Mouse (Mus musculus) CH12.LX (cell line): Measurements from ENCODE around the gene Gpr180. TPM values are rescaled to one million over a fixed set of nuclear protein-coding genes. Genes with fewer than 3 reads are reported as not detected.

Experiments used
- DNase-seq: peaks from one replicate; pipeline ENCODE4 v3.0.0-alpha.2; 2013; ENCODE audit errors: extremely low read depth
- H3K27ac ChIP-seq: 2 replicates; pipeline ENCODE4 v1.5.1; 2012; ENCODE audit warnings: low read depth, mild to moderate bottlenecking, control low read depth, moderate library complexity; ENCODE audit not compliant: insufficient read depth
- H3K27me3 ChIP-seq: replicated peaks from 2 replicates; pipeline ENCODE3; 2012; ENCODE audit warnings: inconsistent platforms
- H3K36me3 ChIP-seq, 2 experiments: replicated peaks in 1 of 2; 2 replicates each; pipeline versions ENCODE3 to v1.6.1; 2012; ENCODE audit warnings: inconsistent platforms in 1 of 2, low read length in 1 of 2, mild to moderate bottlenecking in 1 of 2, mixed read lengths in 1 of 2, moderate library complexity in 1 of 2; ENCODE audit not compliant: control insufficient read depth in 1 of 2, insufficient read depth in 1 of 2
- H3K4me1 ChIP-seq, 2 experiments: 2 replicates each; pipeline ENCODE4 v1.6.1; 2012; ENCODE audit warnings: inconsistent platforms in 1 of 2, moderate library complexity in 1 of 2; ENCODE audit not compliant: insufficient read depth in 2 of 2, control insufficient read depth in 1 of 2
- H3K4me2 ChIP-seq: 2 replicates; pipeline ENCODE4 v1.6.1; 2012; ENCODE audit warnings: low read depth, mild to moderate bottlenecking, control low read depth; ENCODE audit not compliant: poor library complexity, insufficient read depth, severe bottlenecking
- H3K4me3 ChIP-seq, 3 experiments: fragments of 150-350 bp in 1 of 3; sonication (generic) in 1 of 3; replicated peaks in 1 of 3; 2 replicates each; pipeline versions ENCODE3 to v1.5.1; 2011 to 2012; ENCODE audit warnings: low read depth in 2 of 3, low read length in 2 of 3, mild to moderate bottlenecking in 2 of 3, moderate library complexity in 2 of 3, control low read depth in 1 of 3, improper control_type of control experiment in 1 of 3, inconsistent platforms in 1 of 3, mixed read lengths in 1 of 3; ENCODE audit not compliant: poor library complexity in 1 of 3
- H3K79me2 ChIP-seq: replicated peaks from 2 replicates; pipeline ENCODE4 v1.6.1; 2012; ENCODE audit warnings: mild to moderate bottlenecking, moderate library complexity; ENCODE audit not compliant: control insufficient read depth, poor library complexity, insufficient read depth, severe bottlenecking; ENCODE audit errors: extremely low read depth
- H3K9ac ChIP-seq: 2 replicates; pipeline ENCODE4 v1.6.1; 2012; ENCODE audit warnings: low read depth, mild to moderate bottlenecking, control low read depth, moderate library complexity; ENCODE audit not compliant: insufficient read depth
- H3K9me3 ChIP-seq: replicated peaks from 2 replicates; pipeline ENCODE3; 2012; ENCODE audit warnings: low read length, inconsistent platforms, mixed read lengths
- BHLHE40 ChIP-seq: IDR thresholded peaks from 2 replicates; pipeline ENCODE4 v1.6.1; 2011; ENCODE audit warnings: mild to moderate bottlenecking, low read depth, low read length, improper control_type of control experiment
- E2F4 ChIP-seq: IDR thresholded peaks from 2 replicates; pipeline ENCODE4 v1.6.1; 2011; ENCODE audit warnings: low read depth, low read length, improper control_type of control experiment; ENCODE audit not compliant: insufficient replicate concordance
- GABPA ChIP-seq: IDR thresholded peaks from 2 replicates; pipeline ENCODE4 v1.6.1; 2012; ENCODE audit warnings: low read depth, low read length, improper control_type of control experiment, inconsistent platforms; ENCODE audit not compliant: insufficient replicate concordance
- HCFC1 ChIP-seq: IDR thresholded peaks from 2 replicates; pipeline ENCODE4 v1.6.1; 2012; ENCODE audit warnings: low read depth, mild to moderate bottlenecking, inconsistent platforms, low read length, improper control_type of control experiment
- IRF4 ChIP-seq: IDR thresholded peaks from 2 replicates; pipeline ENCODE4 v1.6.1; 2014; ENCODE audit warnings: low read depth, mild to moderate bottlenecking, inconsistent platforms, low read length, improper control_type of control experiment
- JUN ChIP-seq: IDR thresholded peaks from 2 replicates; pipeline ENCODE4 v1.6.1; 2011; ENCODE audit warnings: low read depth, mild to moderate bottlenecking, low read length, improper control_type of control experiment, moderate library complexity; ENCODE audit not compliant: insufficient read depth
- KAT2A ChIP-seq: IDR thresholded peaks from 2 replicates; pipeline ENCODE4 v1.6.1; 2012; ENCODE audit warnings: low read length, improper control_type of control experiment, inconsistent platforms; ENCODE audit not compliant: insufficient replicate concordance
- MAX ChIP-seq: IDR thresholded peaks from 2 replicates; pipeline ENCODE4 v1.6.1; 2011; ENCODE audit warnings: low read length, improper control_type of control experiment
- MEF2A ChIP-seq: IDR thresholded peaks from 2 replicates; pipeline ENCODE4 v1.6.1; 2014; ENCODE audit warnings: low read depth, mild to moderate bottlenecking, inconsistent platforms, low read length, improper control_type of control experiment, borderline replicate concordance
- MXI1 ChIP-seq: IDR thresholded peaks from 2 replicates; pipeline ENCODE4 v1.6.1; 2011; ENCODE audit warnings: mild to moderate bottlenecking, low read depth, low read length, improper control_type of control experiment
- NELFE ChIP-seq: IDR thresholded peaks from 2 replicates; pipeline ENCODE4 v1.6.1; 2011; ENCODE audit warnings: low read depth, low read length, improper control_type of control experiment
- POLR2AphosphoS2 ChIP-seq: IDR thresholded peaks from 2 replicates; pipeline ENCODE4 v1.6.1; 2011; ENCODE audit warnings: low read depth, low read length, improper control_type of control experiment
- RCOR1 ChIP-seq: conservative IDR thresholded peaks from 2 replicates; pipeline ENCODE4 v1.6.1; 2012; ENCODE audit warnings: low read depth, mild to moderate bottlenecking, inconsistent platforms, low read length, improper control_type of control experiment
- SMC3 ChIP-seq: IDR thresholded peaks from 2 replicates; pipeline ENCODE4 v1.6.1; 2011; ENCODE audit warnings: low read depth, low read length, improper control_type of control experiment
- TCF12 ChIP-seq: IDR thresholded peaks from 2 replicates; pipeline ENCODE4 v1.6.1; 2014; ENCODE audit warnings: low read depth, mild to moderate bottlenecking, inconsistent platforms, low read length, improper control_type of control experiment
- ZKSCAN1 ChIP-seq: IDR thresholded peaks from 2 replicates; pipeline ENCODE4 v1.6.1; 2012; ENCODE audit warnings: low read depth, inconsistent platforms, low read length, improper control_type of control experiment, borderline replicate concordance
- dilution Hi-C: fragments of 300-500 bp; cut with MboI; formaldehyde crosslinking; loops from 2 replicates; pipeline ENCODE4 v1.14.3; 2020; ENCODE audit warnings: low sequenced_read_pairs; ENCODE audit not compliant: extremely low pct_unique_long_range_greater_than_20kb, extremely low pct_ligation_motif_present
- in situ Hi-C: fragments of 300-500 bp; cut with MboI; formaldehyde crosslinking; loops from 3 replicates; pipeline ENCODE4 v1.14.3; 2019; ENCODE audit warnings: low sequenced_read_pairs, low pct_ligation_motif_present, low pct_unique_long_range_greater_than_20kb, mixed read lengths
- polyA plus RNA-seq: library from polyadenylated mRNA; unstranded; fragments of >175 nt; gene quantifications from 2 replicates; pipeline ENCODE4 v1.2.1, GENCODE M21; 2012; ENCODE audit warnings: low read depth; ENCODE audit not compliant: insufficient read length
- total RNA-seq, 2 experiments: library from RNA; depleted of rRNA; stranded (reverse); fragments of 300-350 nt in 1 of 2; fragments of >200 nt in 1 of 2; gene quantifications; 2 replicates each; pipeline ENCODE4 v1.2.3; 2012 to 2014

The Gpr180 gene
- total and polyA plus RNA-seq, 3 experiments, result 11.7 to 15.8 (median 14.0) TPM

GRCm38 (mm10) chr14:118200731-118201130 is 63.8 kb downstream of the Gpr180 start:
- no peak overlapping the region for H3K27ac ChIP-seq
- H3K9me3 ChIP-seq, result peaks cover 1% of the 10 kb centered on the region
- TF ChIP-seq TCF12 (no peak), HCFC1 (no peak), GABPA (no peak), SMC3 (no peak), MXI1 (no peak), ZKSCAN1 (no peak), E2F4 (no peak), KAT2A (no peak), MEF2A (no peak), JUN (no peak), BHLHE40 (no peak), POLR2AphosphoS2 (no peak), IRF4 (no peak)
- DNase-seq, result no peak
- in situ Hi-C loops (loop anchor here (25.0 kb wide), 2 partner anchors 262 to 612 kb away; no protein-coding TSS in a partner anchor), dilution Hi-C loops (no loop called here)
- H3K4me1 ChIP-seq, result no peaks in the 10 kb centered on the region
- H3K79me2 ChIP-seq, result no peaks in the 10 kb centered on the region
- H3K27me3 ChIP-seq, result no peaks in the 10 kb centered on the region
- no peak overlapping the region for H3K9ac ChIP-seq
- no peaks in the 10 kb centered on the region for H3K36me3 ChIP-seq
- H3K4me2 ChIP-seq, result no peak overlapping the region
- H3K4me3 ChIP-seq, result no peak overlapping the region

DNA sequence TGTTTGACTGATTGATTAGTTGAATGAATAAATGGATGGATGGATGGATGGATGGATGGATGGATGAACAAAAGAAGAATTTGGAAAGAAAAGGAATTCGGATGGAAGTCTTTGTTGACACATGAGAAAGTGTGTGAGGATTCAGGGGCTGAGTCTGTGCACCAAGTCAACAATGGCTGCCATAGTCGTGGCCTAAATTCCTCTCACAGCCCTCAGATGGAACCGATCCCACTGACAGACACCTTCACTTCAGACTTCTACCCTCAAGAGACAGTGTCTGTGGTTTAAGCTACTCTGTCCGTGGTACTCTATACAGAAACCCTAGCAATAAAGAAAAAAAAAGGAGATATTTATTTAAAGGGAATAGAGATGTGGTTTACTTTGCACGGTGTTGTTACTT is 65.0 kb downstream of the Gpr180 start:
- Histone ChIP-seq H3K27me3 (no peaks in the 10 kb centered on the region), H3K36me3 (no peaks in the 10 kb centered on the region), H3K4me3 (no peak overlapping the region), H3K4me2 (no peak overlapping the region), H3K9ac (no peak overlapping the region), H3K9me3 (peaks cover 1% of the 10 kb centered on the region), H3K27ac (no peak overlapping the region), H3K4me1 (no peaks in the 10 kb centered on the region), H3K79me2 (no peaks in the 10 kb centered on the region)
- no peak for DNase-seq
- in situ Hi-C loops (loop anchor here (25.0 kb wide), 2 partner anchors 260 to 610 kb away; no protein-coding TSS in a partner anchor), dilution Hi-C loops (no loop called here)
- TF ChIP-seq MEF2A (no peak), MAX (no peak), RCOR1 (no peak), NELFE (no peak)
